Mouse (Mus musculus): Measurements from ENCODE around the gene Zfp940. TPM values are rescaled to one million over a fixed set of nuclear protein-coding genes. Genes with fewer than 3 reads are reported as not detected.
"Not testable (repeated sequence)": the region's sequence is repeated elsewhere in the genome, so short reads cannot be mapped to it uniquely, and the experiment has no call there.

Gene Zfp940
- total RNA-seq (2021) = under 1 TPM; 0.33 to 0.34 TPM

- DNase-seq = peak; percentile 82
Observed at GRCm38 (mm10) chr7:29853219-29853842, at the start of gene Zfp940. TSS of gene Zfp940 (minus strand) at chr7:29853669.

GRCm38 (mm10) chr7:29898351-29898750, 44.9 kb upstream of the Zfp940 start:
- no peak for DNase-seq

- DNase-seq = no peak
Observed at GRCm38 (mm10) chr7:29892756-29893155, 39.3 kb upstream of the Zfp940 start.

- no peak for DNase-seq
Observed at GRCm38 (mm10) chr7:29890501-29890900, 37.0 kb upstream of the Zfp940 start.

- no peak for DNase-seq
Observed at GRCm38 (mm10) chr7:29880916-29881315, 27.4 kb upstream of the Zfp940 start.

- no peak for DNase-seq
Observed at GRCm38 (mm10) chr7:29880056-29880455, 26.6 kb upstream of the Zfp940 start.

- not testable (repeated sequence) for DNase-seq
Observed at GRCm38 (mm10) chr7:29877561-29877960, 24.1 kb upstream of the Zfp940 start.

GRCm38 (mm10) chr7:29874256-29874655, 20.8 kb upstream of the Zfp940 start:
- no peak for DNase-seq

GRCm38 (mm10) chr7:29861660-29862059, 8.2 kb upstream of the Zfp940 start:
- no peak for DNase-seq

GRCm38 (mm10) chr7:29859532-29860517, 6.4 kb upstream of the Zfp940 start, which contains the start of gene Zfp420:
TSS of gene Zfp420 (plus strand) at chr7:29859979.
- DNase-seq = peak; percentile 88

- no peak for DNase-seq
Observed at GRCm38 (mm10) chr7:29852831-29853218, 644 bp downstream of the Zfp940 start.

- DNase-seq = no peak
Observed at GRCm38 (mm10) chr7:29844616-29845015, 8.9 kb downstream of the Zfp940 start.

- no peak for DNase-seq
Observed at GRCm38 (mm10) chr7:29842105-29842504, 11.4 kb downstream of the Zfp940 start.

- DNase-seq = no peak
Observed at GRCm38 (mm10) chr7:29839256-29839655, 14.2 kb downstream of the Zfp940 start.

GRCm38 (mm10) chr7:29836816-29837215, 16.7 kb downstream of the Zfp940 start:
- DNase-seq = no peak

- DNase-seq = no peak
Observed at GRCm38 (mm10) chr7:29829804-29830203, 23.7 kb downstream of the Zfp940 start.

- no peak for DNase-seq
Observed at GRCm38 (mm10) chr7:29828001-29828400, 25.5 kb downstream of the Zfp940 start.

GRCm38 (mm10) chr7:29818619-29819254, 34.7 kb downstream of the Zfp940 start:
- DNase-seq = peak; percentile 77

- DNase-seq = peak; percentile 88
Observed at GRCm38 (mm10) chr7:29815910-29816429, 37.5 kb downstream of the Zfp940 start, which contains the start of gene Zfp790. TSS of gene Zfp790 (plus strand) at chr7:29816114.

GRCm38 (mm10) chr7:29815061-29815784, 38.2 kb downstream of the Zfp940 start:
- no peak for DNase-seq

- DNase-seq = no peak
Observed at GRCm38 (mm10) chr7:29814381-29814780, 39.1 kb downstream of the Zfp940 start.

GRCm38 (mm10) chr7:29812244-29812643, 41.2 kb downstream of the Zfp940 start:
- DNase-seq = no peak
